Mouse (Mus musculus): Measurements from ENCODE around the gene C77080. TPM values are rescaled to one million over a fixed set of nuclear protein-coding genes. Genes with fewer than 3 reads are reported as not detected.

Gene C77080
- total RNA-seq, 1 experiment from 2014 or later, result 2.7 TPM

GRCm38 (mm10) chr4:129282786-129283185, 21.6 kb upstream of the C77080 start:
- no peak for ATAC-seq (replicated peaks in 1 of 2; ENCODE audit: insufficient read depth in 1 of 2, low FRiP score in 2 of 2, low TSS enrichment in 1 of 2, low read depth in 1 of 2, poor library complexity in 2 of 2, severe bottlenecking in 2 of 2)

- peak; percentile 87 to 93 for ATAC-seq (replicated peaks in 1 of 2; ENCODE audit: insufficient read depth in 1 of 2, low FRiP score in 2 of 2, low TSS enrichment in 1 of 2, low read depth in 1 of 2, poor library complexity in 2 of 2, severe bottlenecking in 2 of 2)
Measured at GRCm38 (mm10) chr4:129276453-129276865, 15.3 kb upstream of the C77080 start.

- peak; percentile 51 to 61; a peak in 3 of 4 replicates for ATAC-seq (replicated peaks in 1 of 2; ENCODE audit: insufficient read depth in 1 of 2, low FRiP score in 2 of 2, low TSS enrichment in 1 of 2, low read depth in 1 of 2, poor library complexity in 2 of 2, severe bottlenecking in 2 of 2)
Measured at GRCm38 (mm10) chr4:129272756-129273046, 11.5 kb upstream of the C77080 start.

- ATAC-seq (replicated peaks in 1 of 2; ENCODE audit: insufficient read depth in 1 of 2, low FRiP score in 2 of 2, low TSS enrichment in 1 of 2, low read depth in 1 of 2, poor library complexity in 2 of 2, severe bottlenecking in 2 of 2), result peak; percentile 12 to 30; a peak in 1 of 4 replicates
Measured at GRCm38 (mm10) chr4:129271991-129272755, 11.0 kb upstream of the C77080 start.

- ATAC-seq (replicated peaks in 1 of 2; ENCODE audit: insufficient read depth in 1 of 2, low FRiP score in 2 of 2, low TSS enrichment in 1 of 2, low read depth in 1 of 2, poor library complexity in 2 of 2, severe bottlenecking in 2 of 2), result no peak
Measured at GRCm38 (mm10) chr4:129268698-129269097, 7.5 kb upstream of the C77080 start.

- ATAC-seq (replicated peaks in 1 of 2; ENCODE audit: insufficient read depth in 1 of 2, low FRiP score in 2 of 2, low TSS enrichment in 1 of 2, low read depth in 1 of 2, poor library complexity in 2 of 2, severe bottlenecking in 2 of 2), result no peak
Measured at GRCm38 (mm10) chr4:129266821-129267220, 5.6 kb upstream of the C77080 start.

GRCm38 (mm10) chr4:129266191-129266590, 5.0 kb upstream of the C77080 start:
- no peak for ATAC-seq (replicated peaks in 1 of 2; ENCODE audit: insufficient read depth in 1 of 2, low FRiP score in 2 of 2, low TSS enrichment in 1 of 2, low read depth in 1 of 2, poor library complexity in 2 of 2, severe bottlenecking in 2 of 2)

- peak; percentile 89 to 97 for ATAC-seq (replicated peaks in 1 of 2; ENCODE audit: insufficient read depth in 1 of 2, low FRiP score in 2 of 2, low TSS enrichment in 1 of 2, low read depth in 1 of 2, poor library complexity in 2 of 2, severe bottlenecking in 2 of 2)
Measured at GRCm38 (mm10) chr4:129263225-129264021, 2.2 kb upstream of the C77080 start.

GRCm38 (mm10) chr4:129260678-129261077, 526 bp downstream of the C77080 start:
- ATAC-seq (replicated peaks in 1 of 2; ENCODE audit: insufficient read depth in 1 of 2, low FRiP score in 2 of 2, low TSS enrichment in 1 of 2, low read depth in 1 of 2, poor library complexity in 2 of 2, severe bottlenecking in 2 of 2), result no peak

GRCm38 (mm10) chr4:129259101-129259500, 2.1 kb downstream of the C77080 start:
- no peak for ATAC-seq (replicated peaks in 1 of 2; ENCODE audit: insufficient read depth in 1 of 2, low FRiP score in 2 of 2, low TSS enrichment in 1 of 2, low read depth in 1 of 2, poor library complexity in 2 of 2, severe bottlenecking in 2 of 2)

- peak; percentile 39 to 61; a peak in 3 of 4 replicates for ATAC-seq (replicated peaks in 1 of 2; ENCODE audit: insufficient read depth in 1 of 2, low FRiP score in 2 of 2, low TSS enrichment in 1 of 2, low read depth in 1 of 2, poor library complexity in 2 of 2, severe bottlenecking in 2 of 2)
Measured at GRCm38 (mm10) chr4:129256450-129257380, 4.5 kb downstream of the C77080 start.

- ATAC-seq (replicated peaks in 1 of 2; ENCODE audit: insufficient read depth in 1 of 2, low FRiP score in 2 of 2, low TSS enrichment in 1 of 2, low read depth in 1 of 2, poor library complexity in 2 of 2, severe bottlenecking in 2 of 2), result no peak
Measured at GRCm38 (mm10) chr4:129254571-129254970, 6.6 kb downstream of the C77080 start.

- ATAC-seq (replicated peaks in 1 of 2; ENCODE audit: insufficient read depth in 1 of 2, low FRiP score in 2 of 2, low TSS enrichment in 1 of 2, low read depth in 1 of 2, poor library complexity in 2 of 2, severe bottlenecking in 2 of 2), result no peak
Measured at GRCm38 (mm10) chr4:129252492-129252891, 8.7 kb downstream of the C77080 start.

- ATAC-seq (replicated peaks in 1 of 2; ENCODE audit: insufficient read depth in 1 of 2, low FRiP score in 2 of 2, low TSS enrichment in 1 of 2, low read depth in 1 of 2, poor library complexity in 2 of 2, severe bottlenecking in 2 of 2), result peak; percentile 59 to 63
Measured at GRCm38 (mm10) chr4:129251482-129252125, 9.6 kb downstream of the C77080 start.

GRCm38 (mm10) chr4:129250759-129251481, 10.3 kb downstream of the C77080 start:
- peak in 1 of 2 experiments; percentile 34; a peak in 1 of 4 replicates for ATAC-seq (replicated peaks in 1 of 2; ENCODE audit: insufficient read depth in 1 of 2, low FRiP score in 2 of 2, low TSS enrichment in 1 of 2, low read depth in 1 of 2, poor library complexity in 2 of 2, severe bottlenecking in 2 of 2)

GRCm38 (mm10) chr4:129249288-129249687, 11.9 kb downstream of the C77080 start:
- ATAC-seq (replicated peaks in 1 of 2; ENCODE audit: insufficient read depth in 1 of 2, low FRiP score in 2 of 2, low TSS enrichment in 1 of 2, low read depth in 1 of 2, poor library complexity in 2 of 2, severe bottlenecking in 2 of 2), result no peak

Data from hematopoietic stem cell, adult 5-6 weeks (primary cell).